Mouse (Mus musculus): ENCODE results near the gene Gm5148.

GRCm38 (mm10) chr3:37675056-37675525 is 49.2 kb downstream of the Gm5148 start:
- TF ChIP-seq CTCF (IDR thresholded peaks at IDR 0.05; ENCODE audit: low read depth) (no peak), EP300 (IDR thresholded peaks at IDR 0.05; ENCODE audit: low read depth) (no peak)
